Mouse (Mus musculus) B cell, adult 2 months (primary cell): ENCODE data around the gene Cstf2t.
A peak's percentile ranks its signal among the peaks of the same experiment; 100 is the strongest.

Source experiments
- DNase-seq, 2 experiments: peaks; one replicate each; pipeline ENCODE4 v3.0.0; 2022

Cstf2t gene

GRCm38 (mm10) chr19:31082662-31083429 is at the start of gene Cstf2t:
TSS of gene Cstf2t (plus strand) at chr19:31082837.
- peak; percentile 98 to 99 for DNase-seq

- no peak for DNase-seq
These were observed 43.7 kb upstream of the Cstf2t start for GRCm38 (mm10) chr19:31038951-31039350.

GRCm38 (mm10) chr19:31040948-31041847 is 41.4 kb upstream of the Cstf2t start:
- DNase-seq: no peak

- DNase-seq: peak; percentile 6 to 15
These were observed 36.0 kb upstream of the Cstf2t start for GRCm38 (mm10) chr19:31046601-31047000.

GRCm38 (mm10) chr19:31064740-31065139 is 17.9 kb upstream of the Cstf2t start:
- no peak for DNase-seq

GRCm38 (mm10) chr19:31065206-31065781 is 17.3 kb upstream of the Cstf2t start:
- DNase-seq: no peak

- no peak for DNase-seq
These were observed 8.5 kb upstream of the Cstf2t start for GRCm38 (mm10) chr19:31073959-31074716.

GRCm38 (mm10) chr19:31074717-31075063 is 7.9 kb upstream of the Cstf2t start:
- DNase-seq: no peak

GRCm38 (mm10) chr19:31076106-31076505 is 6.5 kb upstream of the Cstf2t start:
- no peak for DNase-seq

GRCm38 (mm10) chr19:31078241-31078640 is 4.4 kb upstream of the Cstf2t start:
- no peak for DNase-seq

- DNase-seq: no peak
These were observed 411 bp upstream of the Cstf2t start for GRCm38 (mm10) chr19:31082226-31082625.

GRCm38 (mm10) chr19:31083761-31084160 is 1.1 kb downstream of the Cstf2t start:
- DNase-seq: peak in 1 of 2 experiments; percentile 2

GRCm38 (mm10) chr19:31097857-31098256 is 15.2 kb downstream of the Cstf2t start:
- no peak for DNase-seq

GRCm38 (mm10) chr19:31099369-31099768 is 16.7 kb downstream of the Cstf2t start:
- no peak for DNase-seq

- DNase-seq: no peak
These were observed 22.1 kb downstream of the Cstf2t start for GRCm38 (mm10) chr19:31104764-31105163.

GRCm38 (mm10) chr19:31106036-31106435 is 23.4 kb downstream of the Cstf2t start:
- no peak for DNase-seq

- DNase-seq: no peak
These were observed 24.4 kb downstream of the Cstf2t start for GRCm38 (mm10) chr19:31106835-31107554.

GRCm38 (mm10) chr19:31114690-31115089 is 32.1 kb downstream of the Cstf2t start:
- no peak for DNase-seq

GRCm38 (mm10) chr19:31124628-31125027 is 42.0 kb downstream of the Cstf2t start:
- DNase-seq: no peak

- no peak for DNase-seq
These were observed 50.0 kb downstream of the Cstf2t start for GRCm38 (mm10) chr19:31132614-31133013.

- no peak for DNase-seq
These were observed 53.7 kb downstream of the Cstf2t start for GRCm38 (mm10) chr19:31136316-31136715.
